Mouse (Mus musculus) embryonic facial prominence, embryonic 14.5 days (tissue): Measurements from ENCODE around the gene Coq8a. TPM values are rescaled to one million over a fixed set of nuclear protein-coding genes. Genes with fewer than 3 reads are reported as not detected.

Experiments used
- ATAC-seq: fragments of 200-750 bp; cut with Nextera tagmentation; 2 replicates; pipeline ENCODE4 v1.8.0; 2017; ENCODE audit warnings: low read depth, moderate number of reproducible peaks, moderate TSS enrichment
- DNase-seq: peaks from one replicate; pipeline ENCODE4 v3.0.0-alpha.2; 2015; ENCODE audit warnings: low spot score
- H3K27ac ChIP-seq: fragments of 300-500 bp; sonication (generic); replicated peaks from 2 replicates; pipeline ENCODE4 v1.5.1; 2014; ENCODE audit warnings: low read depth, mild to moderate bottlenecking, low read length, moderate library complexity
- H3K27me3 ChIP-seq: fragments of 300-500 bp; sonication (generic); replicated peaks from 2 replicates; pipeline ENCODE4 v1.6.1; 2014; ENCODE audit warnings: low read length; ENCODE audit not compliant: control insufficient read depth, insufficient read depth
- H3K36me3 ChIP-seq: fragments of 300-500 bp; sonication (generic); 2 replicates; pipeline ENCODE4 v1.6.1; 2014; ENCODE audit warnings: low read length, mixed read lengths; ENCODE audit not compliant: control insufficient read depth, insufficient read depth
- H3K4me1 ChIP-seq: fragments of 300-500 bp; sonication (generic); 2 replicates; pipeline ENCODE4 v1.6.1; 2014; ENCODE audit warnings: antibody characterized with exemption, low read length; ENCODE audit not compliant: control insufficient read depth, insufficient read depth
- H3K4me2 ChIP-seq: fragments of 300-500 bp; sonication (generic); 2 replicates; pipeline ENCODE4 v1.6.1; 2014; ENCODE audit warnings: low read depth, mild to moderate bottlenecking, low read length, moderate library complexity, mixed read lengths
- H3K4me3 ChIP-seq: fragments of 300-500 bp; sonication (generic); 2 replicates; pipeline ENCODE4 v1.5.1; 2014; ENCODE audit warnings: low read depth, mild to moderate bottlenecking, low read length
- H3K9ac ChIP-seq: fragments of 300-500 bp; sonication (generic); 2 replicates; pipeline ENCODE4 v1.6.1; 2014; ENCODE audit warnings: low read depth, mild to moderate bottlenecking, low read length, moderate library complexity, mixed read lengths
- H3K9me3 ChIP-seq: fragments of 300-500 bp; sonication (generic); 2 replicates; pipeline ENCODE4 v1.6.1; 2016; ENCODE audit warnings: low read length; ENCODE audit not compliant: control insufficient read depth
- WGBS: fragments of 180-500 bp; shearing (Covaris S2); extraction: QIAGEN DNeasy Blood & Tissue Kit; methylation state at CpG from one replicate; pipeline ENCODE4 v1.1.7; 2014; 5-methylcytosine and 5-hydroxymethylcytosine counted together
- polyA plus RNA-seq: library from polyadenylated mRNA; unstranded; fragments of >200 nt; fragmentation: Nextera tagmentation; extraction: Ambion mirVana; gene quantifications from 2 replicates; pipeline ENCODE4 v1.2.1, GENCODE M21; 2014

The Coq8a gene
- polyA plus RNA-seq, 1 experiment from 2014 or later = 24.7 TPM

DNA sequence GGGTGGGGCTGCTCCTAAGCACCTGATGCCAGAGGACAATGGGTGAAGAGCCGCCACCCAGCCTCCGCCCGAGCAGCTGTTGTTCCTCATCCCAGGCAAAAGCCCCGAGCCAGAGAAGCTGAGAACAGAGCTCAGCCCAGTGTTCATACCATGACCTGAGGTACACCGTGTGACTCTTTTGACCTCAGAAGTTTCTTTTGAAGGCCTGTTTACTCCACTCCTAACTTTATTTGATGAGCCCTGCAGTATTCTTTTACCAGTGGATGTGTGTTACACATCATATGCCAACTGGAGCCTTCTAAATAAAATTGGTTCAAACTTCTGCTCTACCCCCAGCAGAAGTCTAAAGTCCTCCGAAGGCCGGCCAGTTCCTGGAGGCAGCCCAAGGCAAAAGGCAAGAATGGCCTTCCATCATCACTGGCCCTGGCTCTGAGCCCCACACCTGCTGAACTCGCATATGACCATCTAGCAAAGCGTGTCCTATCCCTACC, 11.4 kb upstream of the Coq8a start:
- no peak for ATAC-seq
- DNase-seq = no peak
- 79% methylated on average over 9 of the region's 9 CpGs for WGBS
- Histone ChIP-seq H3K36me3 (no peaks in the 10 kb centered on the region), H3K4me1 (no peaks in the 10 kb centered on the region; the same call in 1 of the 2 replicates), H3K4me2 (no peak overlapping the region), H3K9me3 (no peaks in the 10 kb centered on the region), H3K27me3 (no peaks in the 10 kb centered on the region), H3K27ac (no peak overlapping the region), H3K9ac (no peak overlapping the region), H3K4me3 (no peak overlapping the region)

DNA sequence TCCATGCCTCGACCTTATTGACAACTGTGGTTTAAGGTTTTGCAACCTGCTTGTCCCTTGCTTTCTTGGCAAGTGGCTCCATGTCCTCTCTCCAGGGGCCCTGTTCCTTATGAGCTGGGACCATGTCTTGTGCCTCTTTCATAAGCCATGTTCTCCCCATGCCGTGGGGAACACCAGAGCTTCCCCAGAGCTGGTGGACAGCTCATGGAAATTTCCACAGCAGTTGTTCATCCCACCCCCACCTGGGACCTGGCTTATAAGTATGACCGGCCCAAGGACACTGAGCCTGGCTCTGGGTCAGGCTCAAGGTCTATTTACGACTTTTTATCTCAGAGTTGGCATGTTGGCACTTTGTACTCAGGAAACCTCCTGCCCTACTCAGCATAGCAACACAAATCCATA, 10.6 kb upstream of the Coq8a start:
- Histone ChIP-seq H3K4me2 (no peak overlapping the region), H3K27ac (no peak overlapping the region), H3K4me3 (no peak overlapping the region), H3K36me3 (no peaks in the 10 kb centered on the region), H3K9me3 (no peaks in the 10 kb centered on the region), H3K27me3 (no peaks in the 10 kb centered on the region), H3K4me1 (no peaks in the 10 kb centered on the region; the same call in 1 of the 2 replicates), H3K9ac (no peak overlapping the region)
- no peak for ATAC-seq
- DNase-seq = no peak
- 78% methylated on average over 4 of the region's 4 CpGs for WGBS

GRCm38 (mm10) chr1:180208370-180208769, 9.0 kb upstream of the Coq8a start:
- Histone ChIP-seq H3K4me2 (no peak overlapping the region), H3K4me3 (no peak overlapping the region), H3K4me1 (no peaks in the 10 kb centered on the region; the same call in 1 of the 2 replicates), H3K27me3 (no peaks in the 10 kb centered on the region), H3K27ac (no peak overlapping the region), H3K9ac (no peak overlapping the region), H3K9me3 (peaks cover 6% of the 10 kb centered on the region), H3K36me3 (no peaks in the 10 kb centered on the region)
- DNase-seq (no peak), ATAC-seq (no peak)
- WGBS = 76% methylated on average over 3 of the region's 3 CpGs

GRCm38 (mm10) chr1:180200722-180201121, 1.3 kb upstream of the Coq8a start:
- ATAC-seq (no peak), DNase-seq (no peak)
- Histone ChIP-seq H3K4me3 (no peak overlapping the region), H3K4me1 (no peaks in the 10 kb centered on the region), H3K9me3 (peaks cover 6% of the 10 kb centered on the region), H3K9ac (no peak overlapping the region), H3K27me3 (no peaks in the 10 kb centered on the region), H3K4me2 (no peak overlapping the region), H3K27ac (no peak overlapping the region), H3K36me3 (no peaks in the 10 kb centered on the region)
- 61% methylated on average over 5 of the region's 5 CpGs for WGBS

- ATAC-seq (no peak), DNase-seq (no peak)
- H3K4me1 ChIP-seq = peaks cover 6% of the 10 kb centered on the region; the same call in 1 of the 2 replicates
- H3K4me3 ChIP-seq = no peak overlapping the region
- WGBS = 57% methylated on average over 4 of the region's 4 CpGs
- no peaks in the 10 kb centered on the region for H3K36me3 ChIP-seq
- H3K9ac ChIP-seq = no peak overlapping the region
- no peaks in the 10 kb centered on the region for H3K27me3 ChIP-seq
- H3K27ac ChIP-seq = no peak overlapping the region
- no peak overlapping the region for H3K4me2 ChIP-seq
- H3K9me3 ChIP-seq = peaks cover 6% of the 10 kb centered on the region
These were observed 281 bp upstream of the Coq8a start for GRCm38 (mm10) chr1:180199715-180200050.

DNA sequence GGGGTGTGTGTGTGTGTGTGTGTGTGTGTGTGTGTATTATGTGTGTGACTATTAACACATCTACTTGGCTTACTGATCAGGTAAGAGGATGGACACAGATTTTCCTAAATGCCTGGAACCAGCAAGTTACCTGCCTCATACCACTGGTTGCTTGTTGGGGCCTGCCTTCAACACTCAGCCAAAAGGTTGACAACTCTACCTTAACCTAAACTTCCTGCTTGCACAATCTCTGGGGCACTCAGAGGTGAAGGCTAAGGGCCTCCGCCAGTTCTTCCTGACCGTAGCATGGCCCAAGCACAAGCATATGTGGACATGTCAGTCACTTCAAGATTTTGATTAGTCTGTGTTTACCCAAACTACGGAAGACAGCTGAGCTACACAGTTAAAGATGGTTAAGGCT, 1.4 kb downstream of the Coq8a start:
- no peaks in the 10 kb centered on the region for H3K27me3 ChIP-seq
- H3K9ac ChIP-seq = no peak overlapping the region
- peaks cover 8% of the 10 kb centered on the region; the same call in 1 of the 2 replicates for H3K4me1 ChIP-seq
- DNase-seq = no peak
- no peak overlapping the region for H3K4me3 ChIP-seq
- no peaks in the 10 kb centered on the region for H3K9me3 ChIP-seq
- ATAC-seq = no peak
- H3K27ac ChIP-seq = no peak overlapping the region
- H3K36me3 ChIP-seq = no peaks in the 10 kb centered on the region
- WGBS = 67% methylated on average over 3 of the region's 3 CpGs
- H3K4me2 ChIP-seq = no peak overlapping the region

GRCm38 (mm10) chr1:180196508-180196907, 2.9 kb downstream of the Coq8a start:
- Histone ChIP-seq H3K4me2 (peak overlapping the region; percentile 98), H3K4me3 (peak overlapping the region; percentile 72; the same call in 1 of the 2 replicates), H3K36me3 (no peaks in the 10 kb centered on the region), H3K9me3 (no peaks in the 10 kb centered on the region), H3K4me1 (peaks cover 8% of the 10 kb centered on the region; the same call in 1 of the 2 replicates), H3K27me3 (no peaks in the 10 kb centered on the region), H3K9ac (no peak overlapping the region), H3K27ac (no peak overlapping the region)
- 96% methylated on average over 9 of the region's 9 CpGs for WGBS
- DNase-seq (no peak), ATAC-seq (no peak)

DNA sequence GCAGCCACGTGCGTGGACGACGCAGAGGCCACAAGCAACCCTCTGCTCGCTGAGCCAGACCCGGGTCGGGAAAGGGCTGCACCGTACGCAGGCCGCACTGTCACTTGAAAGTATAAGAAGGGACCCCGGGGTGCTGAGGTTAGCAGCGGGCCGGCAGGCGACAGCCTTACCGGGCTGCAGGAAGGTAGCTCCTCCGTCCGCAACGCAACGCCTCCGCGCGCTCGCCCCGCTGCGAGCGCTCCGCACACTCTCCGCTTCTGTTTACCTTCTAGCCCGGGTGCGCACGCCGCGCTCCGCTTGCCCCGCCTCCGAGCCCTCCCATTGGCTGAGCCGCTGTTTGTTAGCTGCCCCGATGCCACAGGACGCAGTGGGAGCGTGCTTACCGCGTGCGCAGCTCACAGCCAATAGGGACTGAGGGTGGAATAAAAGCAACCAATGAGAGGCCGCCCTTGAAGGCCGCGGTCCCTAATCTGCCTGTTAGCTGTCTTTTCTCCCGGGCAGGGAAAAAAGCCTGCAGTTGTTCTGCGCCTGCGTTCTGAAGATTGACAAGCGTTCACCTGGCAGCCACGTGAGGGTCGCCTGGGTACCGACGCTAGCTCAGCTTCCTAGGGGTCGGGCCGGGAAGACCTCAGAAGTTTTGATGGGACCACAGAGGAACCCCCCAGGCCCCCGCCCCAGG, 3.6 kb downstream of the Coq8a start:
- Histone ChIP-seq H3K4me2 (peak overlapping the region; percentile 98), H3K4me1 (peaks cover 8% of the 10 kb centered on the region; the same call in 1 of the 2 replicates), H3K9me3 (no peaks in the 10 kb centered on the region), H3K27me3 (no peaks in the 10 kb centered on the region), H3K27ac (no peak overlapping the region), H3K36me3 (no peaks in the 10 kb centered on the region), H3K4me3 (peak overlapping the region; percentile 72), H3K9ac (peak overlapping the region; percentile 66)
- under 1% methylated on average over 52 of the region's 57 CpGs for WGBS
- DNase-seq (peak; percentile 99), ATAC-seq (peak; percentile 100)
